10 mouse cellular contexts compared by ENCODE assay signal in genomic region chr19:8967893-8968292, GRCm38 (mm10). TPM values are rescaled to one million over a fixed set of nuclear protein-coding genes. Genes with fewer than 3 reads are reported as not detected.
DNase-seq lines count a peak whose midpoint lies in the region; ATAC-seq and TF ChIP-seq lines count a peak whose summit lies in the region.
"Had no signal": no experiment of that assay in that cellular context is flagged by ENCODE, and none has a peak within 500 bp of the region (broad histone marks: within the 10 kb centered on the region; RNA-seq: fewer than 3 reads in every experiment).

No protein-coding gene starts in this region.

- H3K36me3 ChIP-seq in kidney, postnatal 0 days (ENCODE audit: insufficient read depth, low read length) = peaks cover 61% of the 10 kb centered on the region
- H3K36me3 ChIP-seq in embryonic facial prominence, embryonic 11.5 days (replicated peaks; ENCODE audit: control insufficient read depth, insufficient read depth, low read depth, low read length) = peaks cover 5% of the 10 kb centered on the region
- H3K36me3 ChIP-seq in intestine, embryonic 15.5 days = peaks cover 49% of the 10 kb centered on the region
- H3K36me3 ChIP-seq in neural tube, embryonic 12.5 days = peaks cover 72% of the 10 kb centered on the region

- no peaks in the 10 kb centered on the region for H3K9me3 ChIP-seq in kidney, postnatal 0 days (replicated peaks; ENCODE audit: low read length)
- no peaks in the 10 kb centered on the region for H3K9me3 ChIP-seq in embryonic facial prominence, embryonic 11.5 days (replicated peaks; ENCODE audit: control insufficient read depth, low read length)
- H3K9me3 ChIP-seq in intestine, embryonic 15.5 days = no peaks in the 10 kb centered on the region
- H3K9me3 ChIP-seq in neural tube, embryonic 12.5 days = no peaks in the 10 kb centered on the region

- peak overlapping the region; percentile 89 for H3K4me3 ChIP-seq in kidney, postnatal 0 days (replicated peaks; ENCODE audit: low read depth, low read length)
- peak overlapping the region; percentile 59 for H3K4me3 ChIP-seq in embryonic facial prominence, embryonic 11.5 days (ENCODE audit: low read depth, low read length)
- H3K4me3 ChIP-seq in intestine, embryonic 15.5 days (replicated peaks) = peak overlapping the region; percentile 77
- H3K4me3 ChIP-seq in neural tube, embryonic 12.5 days = peak overlapping the region; percentile 68

- peak overlapping the region; percentile 81 for H3K4me2 ChIP-seq in kidney, postnatal 0 days (ENCODE audit: low read length)
- peak overlapping the region; percentile 62 for H3K4me2 ChIP-seq in embryonic facial prominence, embryonic 11.5 days (ENCODE audit: low read depth, low read length)
- H3K4me2 ChIP-seq in intestine, embryonic 15.5 days (replicated peaks) = peak overlapping the region; percentile 74
- peak overlapping the region; percentile 88 for H3K4me2 ChIP-seq in neural tube, embryonic 12.5 days (replicated peaks)

- H3K9ac ChIP-seq in kidney, postnatal 0 days (ENCODE audit: low read depth, low read length) = peak overlapping the region; percentile 94
- H3K9ac ChIP-seq in embryonic facial prominence, embryonic 11.5 days (replicated peaks; ENCODE audit: low read length) = peak overlapping the region; percentile 66
- H3K9ac ChIP-seq in intestine, embryonic 15.5 days = peak overlapping the region; percentile 85
- peak overlapping the region; percentile 85 for H3K9ac ChIP-seq in neural tube, embryonic 12.5 days

- H3K27me3 ChIP-seq in kidney, postnatal 0 days (ENCODE audit: insufficient read depth, low read length) = no peaks in the 10 kb centered on the region
- no peaks in the 10 kb centered on the region for H3K27me3 ChIP-seq in embryonic facial prominence, embryonic 11.5 days (ENCODE audit: control insufficient read depth, insufficient read depth, low read length)
- no peaks in the 10 kb centered on the region for H3K27me3 ChIP-seq in intestine, embryonic 15.5 days (replicated peaks)
- H3K27me3 ChIP-seq in neural tube, embryonic 12.5 days (replicated peaks) = no peaks in the 10 kb centered on the region

- H3K4me1 ChIP-seq in kidney, postnatal 0 days (replicated peaks; ENCODE audit: insufficient read depth, low read length) = 0 out of 2 replicates have a peak, but pooled peaks cover 5% of the 10 kb centered on the region
- no peaks in the 10 kb centered on the region for H3K4me1 ChIP-seq in embryonic facial prominence, embryonic 11.5 days (ENCODE audit: control insufficient read depth, insufficient read depth, low read length)
- peaks cover 9% of the 10 kb centered on the region for H3K4me1 ChIP-seq in intestine, embryonic 15.5 days (replicated peaks)
- peaks cover 22% of the 10 kb centered on the region for H3K4me1 ChIP-seq in neural tube, embryonic 12.5 days

- DNase-seq in kidney, postnatal 0 days (ENCODE audit: low spot score) = no peak
- no peak for DNase-seq in kidney, postnatal 10 days
- DNase-seq in embryonic facial prominence, embryonic 11.5 days (ENCODE audit: low spot score) = no peak
- DNase-seq in cerebellum, postnatal 10 days = no peak
- no peak for DNase-seq in MN1 (ENCODE audit: low spot score)
- DNase-seq in lung, postnatal 36 days = no peak
- DNase-seq: kidney, adult 18-20 months; thymus, postnatal 14 days had no signal

- no peak overlapping the region; the same call in 1 of the 2 replicates for H3K27ac ChIP-seq in kidney, postnatal 0 days
- H3K27ac ChIP-seq in embryonic facial prominence, embryonic 11.5 days (replicated peaks; ENCODE audit: low read depth, low read length) = no peak overlapping the region
- H3K27ac ChIP-seq in intestine, embryonic 15.5 days = no peak overlapping the region
- H3K27ac ChIP-seq in neural tube, embryonic 12.5 days = no peak overlapping the region

- WGBS in kidney, postnatal 0 days = 2% methylated on average over 9 of the region's 9 CpGs
- WGBS in embryonic facial prominence, embryonic 11.5 days = 5% methylated on average over 9 of the region's 9 CpGs
- 4% methylated on average over 9 of the region's 9 CpGs for WGBS in intestine, embryonic 15.5 days
- 7% methylated on average over 9 of the region's 9 CpGs for WGBS in neural tube, embryonic 12.5 days

- no peak for TF ChIP-seq CTCF in kidney, postnatal 0 days (IDR thresholded peaks at IDR 0.05; ENCODE audit: low read depth)

- ATAC-seq in kidney, postnatal 0 days (replicated peaks; ENCODE audit: low FRiP score, low read depth) = no peak
- ATAC-seq in embryonic facial prominence, embryonic 11.5 days (replicated peaks; ENCODE audit: insufficient number of reproducible peaks, low FRiP score, low TSS enrichment, low read depth) = no peak
- ATAC-seq in intestine, embryonic 15.5 days = no peak
- ATAC-seq in neural tube, embryonic 12.5 days (ENCODE audit: low FRiP score, low read depth) = no peak

RNA-seq across cellular contexts. Expression of gene Eef1g, which starts 1.1 kb away (rescaled TPM):
- 328 and 354 TPM in 2 replicates for polyA plus RNA-seq in kidney, postnatal 0 days (2015; fragmentation: Nextera tagmentation; extraction: Ambion mirVana)
- 535 and 538 TPM in 2 replicates for polyA plus RNA-seq in embryonic facial prominence, embryonic 11.5 days (2014; fragmentation: Nextera tagmentation; extraction: Ambion mirVana)
- polyA plus RNA-seq in intestine, embryonic 15.5 days (2015; fragmentation: Nextera tagmentation; extraction: Ambion mirVana) = 436 and 453 TPM in 2 replicates
- polyA plus RNA-seq in neural tube, embryonic 12.5 days (2016; fragmentation: Nextera tagmentation; extraction: Ambion mirVana) = 360 and 361 TPM in 2 replicates

RNA-seq across cellular contexts. Expression of gene Tut1, which starts 14.2 kb away (rescaled TPM):
- polyA plus RNA-seq in kidney, postnatal 0 days (2015; fragmentation: Nextera tagmentation; extraction: Ambion mirVana) = 19.9 and 22.3 TPM in 2 replicates
- polyA plus RNA-seq in embryonic facial prominence, embryonic 11.5 days (2014; fragmentation: Nextera tagmentation; extraction: Ambion mirVana) = 25.5 and 28.0 TPM in 2 replicates
- 29.7 and 30.4 TPM in 2 replicates for polyA plus RNA-seq in intestine, embryonic 15.5 days (2015; fragmentation: Nextera tagmentation; extraction: Ambion mirVana)
- 32.5 and 34.6 TPM in 2 replicates for polyA plus RNA-seq in neural tube, embryonic 12.5 days (2016; fragmentation: Nextera tagmentation; extraction: Ambion mirVana)

RNA-seq across cellular contexts. Expression of gene Ahnak, which starts 21.2 kb away (rescaled TPM):
- 22.5 and 27.5 TPM in 2 replicates for polyA plus RNA-seq in kidney, postnatal 0 days (2015; fragmentation: Nextera tagmentation; extraction: Ambion mirVana)
- polyA plus RNA-seq in embryonic facial prominence, embryonic 11.5 days (2014; fragmentation: Nextera tagmentation; extraction: Ambion mirVana) = 10.6 and 11.5 TPM in 2 replicates
- polyA plus RNA-seq in intestine, embryonic 15.5 days (2015; fragmentation: Nextera tagmentation; extraction: Ambion mirVana) = 22.4 and 25.0 TPM in 2 replicates
- 5.0 and 6.3 TPM in 2 replicates for polyA plus RNA-seq in neural tube, embryonic 12.5 days (2016; fragmentation: Nextera tagmentation; extraction: Ambion mirVana)

RNA-seq across cellular contexts. Expression of gene Mta2, which starts 26.2 kb away (rescaled TPM):
- polyA plus RNA-seq in kidney, postnatal 0 days (2015; fragmentation: Nextera tagmentation; extraction: Ambion mirVana) = 103 and 116 TPM in 2 replicates
- polyA plus RNA-seq in embryonic facial prominence, embryonic 11.5 days (2014; fragmentation: Nextera tagmentation; extraction: Ambion mirVana) = 57.5 and 57.6 TPM in 2 replicates
- polyA plus RNA-seq in intestine, embryonic 15.5 days (2015; fragmentation: Nextera tagmentation; extraction: Ambion mirVana) = 130 and 139 TPM in 2 replicates
- 175 and 177 TPM in 2 replicates for polyA plus RNA-seq in neural tube, embryonic 12.5 days (2016; fragmentation: Nextera tagmentation; extraction: Ambion mirVana)

RNA-seq across cellular contexts. Expression of gene Eml3, which starts 38.5 kb away (rescaled TPM):
- polyA plus RNA-seq in kidney, postnatal 0 days (2015; fragmentation: Nextera tagmentation; extraction: Ambion mirVana) = 25.5 and 26.2 TPM in 2 replicates
- 8.4 and 9.0 TPM in 2 replicates for polyA plus RNA-seq in embryonic facial prominence, embryonic 11.5 days (2014; fragmentation: Nextera tagmentation; extraction: Ambion mirVana)
- polyA plus RNA-seq in intestine, embryonic 15.5 days (2015; fragmentation: Nextera tagmentation; extraction: Ambion mirVana) = 24.2 and 28.4 TPM in 2 replicates
- polyA plus RNA-seq in neural tube, embryonic 12.5 days (2016; fragmentation: Nextera tagmentation; extraction: Ambion mirVana) = 14.1 and 14.3 TPM in 2 replicates
